Mouse (Mus musculus) erythroid progenitor cell, adult 5-6 weeks (primary cell): Measurements from ENCODE around the gene Zfp639. TPM values are rescaled to one million over a fixed set of nuclear protein-coding genes. Genes with fewer than 3 reads are reported as not detected.

Experiments
- ATAC-seq: replicated peaks from 2 replicates; pipeline ENCODE4 v1.8.0; 2016; ENCODE audit warnings: moderate number of reproducible peaks, mild to moderate bottlenecking, moderate TSS enrichment, inconsistent platforms; ENCODE audit not compliant: poor library complexity, low FRiP score, severe bottlenecking
- total RNA-seq, 2 experiments: library from RNA; stranded (forward) in 1 of 2; stranded (reverse) in 1 of 2; fragments of 150-400 nt in 1 of 2; fragments of 186-747, 209-891 nt in 1 of 2; gene quantifications; 2 replicates each; pipeline versions ENCODE4 v1.2.3 to v1.2.4; 2015 to 2017; ENCODE audit warnings: low replicate concordance in 2 of 2

Gene Zfp639
- total RNA-seq, 2 experiments from 2014 or later = 18.3 to 46.1 TPM

DNA sequence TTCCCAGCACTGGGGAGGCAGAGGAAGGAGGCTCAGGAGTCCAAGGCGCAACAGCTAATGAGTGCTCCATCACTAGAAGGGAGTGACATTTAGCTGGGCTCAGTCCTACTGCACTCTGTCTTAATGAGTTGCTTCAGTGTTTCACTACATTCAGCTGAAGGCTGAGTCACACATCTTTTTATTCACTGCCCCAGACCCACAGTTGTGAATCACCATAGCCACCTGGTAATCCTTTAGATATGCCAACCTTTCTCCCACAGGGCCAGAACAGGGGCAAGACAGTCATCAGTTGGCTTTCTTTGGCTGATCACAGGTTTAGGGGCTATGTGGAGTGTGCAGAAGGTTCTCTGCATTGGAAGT lies 13.4 kb upstream of the Zfp639 start:
- ATAC-seq = no peak

DNA sequence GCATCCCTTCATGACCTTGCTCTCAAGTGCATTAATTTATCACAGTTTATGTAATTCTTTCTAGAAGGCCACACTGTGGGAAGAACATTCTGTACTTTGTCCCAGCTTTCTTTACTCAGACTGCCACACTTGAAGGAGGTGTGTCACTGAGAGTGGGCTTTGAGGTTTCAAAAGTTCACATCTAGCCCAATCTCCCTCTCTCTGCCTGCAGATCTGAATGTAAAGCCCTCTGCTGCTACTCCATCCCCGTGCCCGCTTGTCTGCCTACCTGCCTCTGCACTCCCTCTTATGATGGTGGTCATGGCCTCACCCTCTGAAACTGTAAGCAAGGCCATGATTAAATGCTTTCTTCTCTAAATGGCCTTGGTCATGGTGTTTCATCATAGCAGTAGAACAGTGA lies 9.7 kb upstream of the Zfp639 start:
- ATAC-seq = no peak

DNA sequence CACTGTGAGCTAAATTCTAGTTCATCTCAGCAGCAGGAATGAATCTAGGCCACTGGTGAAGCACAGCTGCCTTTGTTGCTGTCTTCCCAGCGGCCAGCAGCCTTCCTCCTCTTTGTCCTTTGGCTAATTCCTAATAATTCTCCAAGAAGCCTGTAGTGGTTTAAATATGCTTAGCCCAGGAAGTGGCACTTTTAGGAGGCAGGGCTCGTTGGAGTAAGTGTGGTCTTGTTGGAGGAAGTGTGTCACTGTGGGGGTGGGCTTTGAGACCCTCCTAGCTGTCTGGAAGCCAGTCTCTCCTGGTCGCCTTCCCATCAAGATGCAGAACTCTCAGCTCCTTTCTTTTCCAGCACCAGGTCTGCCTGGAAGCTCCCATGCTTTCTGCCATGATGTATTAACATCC lies 4.2 kb upstream of the Zfp639 start:
- ATAC-seq = no peak

DNA sequence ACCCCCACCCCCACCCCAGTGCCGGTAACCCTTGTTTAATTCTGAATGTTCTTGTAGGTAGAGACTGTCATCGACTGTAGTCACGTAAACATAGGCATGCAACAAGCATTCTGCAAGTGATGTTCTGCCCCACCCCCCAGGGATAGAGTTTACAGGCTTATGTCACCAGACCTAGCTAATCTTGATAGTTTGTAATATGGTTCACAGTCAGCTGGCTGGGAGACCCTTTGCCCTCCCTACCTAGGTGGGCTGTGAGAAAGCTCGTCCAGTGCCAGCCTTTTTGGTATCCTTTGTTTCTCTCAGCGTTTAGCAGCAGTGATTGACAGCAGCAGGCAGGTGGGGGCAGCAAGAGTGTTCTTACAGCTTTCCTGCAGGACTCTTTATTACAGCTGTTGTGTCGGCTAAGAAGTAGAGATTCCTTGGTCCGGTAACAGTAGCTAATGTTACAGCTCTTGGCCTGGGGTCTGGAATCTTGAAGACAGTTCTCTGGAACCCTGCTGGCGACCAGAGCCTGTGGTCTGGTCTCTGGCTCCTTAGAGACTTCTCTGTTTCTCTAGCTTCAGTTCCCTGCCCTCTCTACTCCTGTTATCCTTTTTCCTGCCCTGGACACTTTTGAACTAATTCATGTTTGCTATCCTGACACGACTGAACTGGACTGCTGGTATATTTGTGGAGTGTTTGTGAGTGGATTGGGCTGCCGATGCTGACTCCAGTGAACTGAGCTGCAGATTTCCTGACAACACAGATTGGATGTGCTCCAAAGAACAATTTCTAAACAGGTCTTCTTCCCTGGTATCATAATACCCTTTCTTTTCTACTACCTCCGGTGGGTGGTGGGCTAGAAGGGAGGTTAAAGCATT lies 3.5 kb upstream of the Zfp639 start:
- no peak for ATAC-seq

DNA sequence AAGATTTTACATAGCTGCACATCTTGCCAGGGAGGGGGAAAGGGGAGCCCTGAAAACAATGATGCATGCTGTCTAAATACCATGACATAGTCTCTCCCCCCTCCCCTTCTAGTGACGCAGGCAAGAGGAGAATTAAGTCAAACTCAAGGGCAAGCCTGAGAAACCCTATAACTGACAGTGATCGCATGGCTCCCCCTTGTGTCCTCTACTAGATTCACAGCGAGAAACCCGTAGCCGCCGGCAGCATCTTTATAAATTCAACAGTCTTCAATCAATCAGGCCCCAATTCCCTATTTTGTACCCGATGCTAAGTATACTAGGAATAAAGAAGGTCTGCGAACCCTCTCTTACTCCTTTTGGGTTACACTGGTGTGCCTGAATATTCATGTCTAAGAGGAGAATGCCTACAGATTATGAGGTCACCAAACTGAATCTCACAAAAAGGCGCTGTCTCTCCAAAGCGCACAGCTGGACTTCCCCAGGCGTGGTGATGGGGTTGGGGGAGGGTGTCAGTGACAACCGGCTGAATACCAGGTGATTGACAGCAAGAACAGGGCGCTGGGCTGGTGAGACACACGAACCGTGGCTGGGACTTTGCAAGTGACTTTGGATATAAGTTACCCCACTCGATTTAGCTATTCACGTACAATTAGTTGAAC lies 1.3 kb upstream of the Zfp639 start:
- no peak for ATAC-seq

DNA sequence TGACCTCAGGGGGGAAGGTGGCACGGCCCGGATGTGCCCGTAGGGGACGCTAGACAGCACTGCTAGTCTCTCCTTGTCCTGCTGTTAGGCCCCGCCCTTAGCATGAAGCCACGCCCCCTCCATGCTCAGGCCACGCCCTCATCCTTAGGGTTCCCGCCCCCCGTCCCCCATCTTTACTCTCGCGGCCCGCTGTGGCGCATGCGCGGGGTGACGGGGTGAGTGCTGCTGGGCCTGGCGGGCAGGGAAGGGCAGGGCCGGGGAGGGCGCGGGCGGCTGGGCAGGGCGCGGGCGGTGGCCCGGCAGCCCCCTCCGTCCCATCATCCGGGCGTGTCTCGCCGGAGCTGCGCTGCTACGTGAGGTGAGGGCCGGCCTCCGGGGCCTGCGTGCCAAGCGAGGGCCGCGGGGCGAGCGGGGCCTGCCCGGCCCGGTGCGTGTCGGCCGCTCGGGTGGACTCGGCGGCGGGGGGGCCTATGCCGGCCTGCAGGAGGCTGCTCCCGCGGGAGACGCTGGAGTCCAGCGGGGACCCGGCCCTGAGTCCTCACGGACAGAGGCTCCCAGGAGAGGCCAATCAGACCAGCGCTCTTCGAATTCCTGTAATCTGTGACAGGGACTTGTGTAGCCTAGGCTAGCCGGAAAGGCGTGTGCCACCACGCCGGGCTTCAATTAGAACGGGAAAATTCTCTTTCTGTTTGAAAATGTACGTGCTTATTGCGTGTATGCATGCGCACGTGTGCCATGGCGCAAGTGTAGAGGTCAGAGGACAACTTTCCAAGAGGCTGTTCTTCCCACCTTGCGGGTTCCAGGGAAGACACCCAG lies 524 bp downstream of the Zfp639 start:
- ATAC-seq = peak; percentile 82

DNA sequence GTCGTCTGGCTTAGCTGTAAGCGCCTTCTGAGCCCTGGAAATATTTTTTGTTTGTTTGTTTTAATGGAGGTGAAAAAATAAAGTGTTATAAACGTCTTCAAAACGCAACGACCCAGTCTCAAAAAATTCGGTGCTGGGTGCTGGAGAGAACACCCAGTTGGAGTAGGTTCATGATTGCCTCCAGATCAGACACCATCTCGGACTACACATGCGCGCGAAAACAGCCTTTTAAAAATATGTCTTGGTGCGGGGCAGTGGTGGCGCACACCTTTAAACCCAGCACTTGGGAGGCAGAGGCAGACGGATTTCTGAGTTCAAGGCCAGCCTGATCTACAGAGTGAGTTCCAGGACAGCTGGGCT lies 1.1 kb downstream of the Zfp639 start:
- no peak for ATAC-seq

DNA sequence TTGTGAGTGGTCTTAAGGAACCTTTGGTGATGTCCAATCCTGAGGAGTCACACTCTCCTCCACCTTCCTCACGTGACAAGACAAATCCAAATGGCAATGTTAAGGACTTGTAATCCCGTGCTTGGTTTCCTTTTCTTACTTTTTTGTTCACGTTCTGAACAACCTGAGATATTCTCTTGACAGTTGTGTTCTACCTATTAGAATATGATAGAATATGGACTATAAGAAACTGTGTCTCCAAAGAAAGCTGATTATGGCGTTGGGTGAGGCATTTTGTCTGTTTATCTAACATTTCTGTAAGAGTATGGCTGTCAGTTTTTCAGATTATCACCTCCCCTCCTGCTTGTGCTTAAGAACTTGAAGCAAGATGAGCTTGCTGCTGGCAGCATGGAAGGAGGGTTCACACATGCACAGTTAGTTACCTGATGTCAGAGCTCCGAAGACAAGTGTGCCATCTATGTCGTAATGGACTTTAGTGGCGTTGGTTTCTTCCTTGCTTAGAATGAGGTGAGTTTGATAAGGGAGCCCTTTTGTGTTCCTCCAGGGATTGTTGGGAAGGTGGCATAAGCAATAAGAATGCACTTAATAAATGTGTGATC lies 2.7 kb downstream of the Zfp639 start:
- no peak for ATAC-seq

DNA sequence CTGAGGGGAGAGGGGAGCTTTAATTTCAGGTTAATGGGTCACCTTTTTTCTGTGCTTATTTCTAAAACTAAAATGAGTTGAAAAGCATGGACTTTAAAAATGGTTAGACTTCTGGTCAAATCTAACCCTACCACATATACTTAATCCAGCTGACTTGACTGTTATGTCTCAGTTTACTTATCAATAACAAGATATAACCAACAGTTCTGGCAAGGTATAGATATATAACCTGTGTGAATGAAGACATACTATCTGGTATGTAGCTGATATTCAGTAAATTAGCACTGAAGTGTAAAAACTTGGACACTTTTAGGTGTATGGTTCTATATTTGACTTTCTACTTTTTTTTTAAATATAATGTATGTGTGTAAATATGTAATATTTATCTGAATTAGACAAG lies 3.5 kb downstream of the Zfp639 start:
- ATAC-seq = no peak

DNA sequence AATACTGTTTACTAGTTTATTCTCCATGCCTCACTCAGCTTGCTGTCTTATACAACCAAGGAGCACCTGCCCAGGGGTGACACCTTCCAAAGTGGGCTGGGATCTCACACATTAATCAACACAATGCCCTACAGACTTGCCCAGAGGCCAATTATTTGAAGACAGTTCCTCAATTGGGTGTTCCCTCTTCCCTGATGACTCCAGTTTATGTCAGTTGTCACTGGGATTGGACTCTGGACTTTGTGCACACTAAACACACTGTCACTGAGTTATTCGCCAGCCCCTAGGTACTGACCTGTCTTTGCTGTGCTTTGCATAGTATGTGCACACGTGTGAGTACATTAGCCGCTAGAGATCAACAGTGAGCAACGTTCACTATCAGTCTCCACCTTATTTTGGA lies 17.1 kb downstream of the Zfp639 start:
- ATAC-seq = no peak

DNA sequence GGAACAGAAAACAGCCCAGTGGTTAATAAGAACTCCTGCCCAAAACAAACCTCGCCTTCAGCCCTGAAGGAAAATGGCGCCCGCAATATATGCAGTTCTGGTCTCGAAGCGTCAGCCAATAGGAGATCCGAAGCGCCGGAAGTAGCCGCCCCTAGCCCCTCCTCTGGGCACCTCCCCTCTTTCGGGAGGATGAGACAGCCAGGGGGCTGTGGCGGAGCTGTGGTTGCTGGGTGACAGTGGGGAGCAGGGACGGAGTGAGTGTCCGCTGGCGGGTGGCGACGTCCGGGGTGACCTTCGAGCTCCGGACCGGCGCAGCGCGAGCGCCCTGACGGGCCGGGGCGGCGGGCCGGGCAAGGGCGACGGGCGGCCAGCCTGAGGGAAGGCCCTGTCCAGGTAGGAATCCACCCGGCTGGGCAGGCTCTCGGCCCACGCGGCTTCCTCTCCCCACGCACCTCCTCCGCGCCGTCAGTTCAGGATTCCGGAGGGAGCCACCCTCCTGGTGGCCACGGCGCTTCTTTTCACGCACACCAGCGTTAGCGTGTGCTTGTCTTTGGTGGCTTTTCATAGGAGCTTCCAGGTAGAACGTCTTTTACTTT lies 19.3 kb downstream of the Zfp639 start, which contains the start of gene Mfn1:
Mfn1 (plus strand) TSS at position 163 of the 596 bp plus-strand sequence.
- peak; percentile 98 for ATAC-seq

DNA sequence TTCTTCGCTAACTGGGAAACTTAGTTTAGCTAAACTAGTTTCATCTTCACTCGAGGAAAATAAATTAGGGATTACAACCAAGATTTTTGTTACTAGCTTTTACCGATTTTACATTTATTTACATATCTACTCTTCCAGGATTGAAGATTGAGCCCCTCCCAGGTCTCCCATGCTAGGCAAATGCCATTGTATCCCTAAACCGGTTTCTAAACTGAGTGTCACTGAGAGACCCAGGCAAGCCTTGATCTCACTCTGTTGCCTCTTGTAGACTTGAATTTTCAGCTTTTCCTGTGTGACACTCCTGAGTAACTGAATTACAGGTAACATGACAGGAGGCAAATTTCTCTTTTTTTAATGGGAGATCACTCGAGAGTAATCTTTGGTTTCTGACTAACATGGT lies 20.0 kb downstream of the Zfp639 start:
- no peak for ATAC-seq

DNA sequence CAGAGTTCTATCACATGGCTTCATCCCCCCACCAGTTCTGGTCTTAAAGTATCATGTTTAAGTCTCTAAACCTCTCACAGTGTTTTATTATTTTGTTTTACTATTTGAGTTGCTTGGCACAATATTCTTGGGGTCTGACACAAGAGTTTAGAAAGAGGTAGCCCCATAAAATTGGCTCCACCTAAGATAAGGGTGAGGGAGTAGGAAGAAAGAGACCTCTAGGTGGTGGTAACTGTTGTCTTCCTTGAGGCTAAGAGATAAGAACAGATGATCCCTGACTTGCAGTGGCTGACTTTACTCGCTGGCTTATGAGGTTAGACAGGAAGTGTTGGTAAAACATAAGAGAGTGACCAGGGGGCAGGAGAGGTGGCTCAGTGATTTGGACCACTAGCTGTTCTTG lies 25.6 kb downstream of the Zfp639 start:
- ATAC-seq = 0 out of 2 replicates have a peak, but pooled peaks have one; percentile 54

DNA sequence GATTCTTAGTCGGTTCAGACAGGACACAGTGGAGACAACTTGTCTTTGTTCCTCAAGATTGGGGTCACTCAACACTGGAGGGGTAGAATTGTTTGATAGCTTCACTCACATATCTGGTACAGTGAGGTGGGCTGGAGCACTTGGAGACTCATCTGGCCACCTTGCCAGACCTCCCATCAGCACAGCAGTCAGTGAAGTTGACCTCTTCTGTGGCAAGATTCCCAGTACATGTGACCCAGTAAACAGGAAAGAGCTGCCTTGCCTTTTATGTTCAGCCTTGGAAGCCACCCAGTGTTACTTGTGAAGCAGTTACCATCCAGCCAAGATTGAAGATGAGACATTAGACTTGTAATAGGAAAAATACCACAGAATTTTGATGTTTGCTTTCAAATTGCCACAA lies 27.5 kb downstream of the Zfp639 start:
- ATAC-seq = no peak

DNA sequence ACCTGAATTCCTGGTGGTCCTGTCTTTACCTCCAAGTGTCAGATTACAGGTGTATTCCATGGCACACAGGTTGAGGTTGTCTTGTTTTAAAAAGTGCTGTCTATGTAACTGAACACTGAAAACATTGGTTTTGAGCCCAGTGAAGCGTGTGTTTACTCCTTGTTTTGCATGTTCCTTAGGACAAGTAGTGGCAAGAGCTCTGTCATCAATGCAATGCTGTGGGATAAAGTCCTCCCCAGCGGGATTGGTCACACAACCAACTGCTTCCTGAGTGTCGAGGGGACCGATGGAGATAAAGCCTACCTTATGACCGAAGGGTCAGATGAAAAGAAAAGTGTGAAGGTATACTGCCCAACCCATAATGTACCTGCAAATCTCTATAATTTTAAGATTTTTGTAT lies 28.0 kb downstream of the Zfp639 start:
- no peak for ATAC-seq

DNA sequence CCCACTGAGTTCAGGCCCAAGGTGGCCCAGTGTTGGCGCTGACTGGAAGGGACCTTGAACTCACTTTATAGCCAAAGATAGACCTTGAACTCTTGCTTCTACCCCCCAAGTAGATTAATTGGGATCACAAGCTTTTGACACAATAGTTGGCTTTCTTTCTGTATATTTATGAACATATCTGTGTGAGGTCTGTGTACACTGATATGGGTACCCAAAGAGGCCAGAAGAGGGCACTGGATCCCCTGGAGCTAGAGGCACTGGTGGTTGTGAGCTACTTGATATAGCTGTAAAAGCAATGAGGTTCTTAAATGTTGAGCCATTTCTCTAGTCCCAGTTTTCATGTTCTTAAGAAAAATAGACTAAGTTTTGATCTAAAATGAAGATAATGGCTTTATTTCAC lies 43.0 kb downstream of the Zfp639 start:
- ATAC-seq = no peak

DNA sequence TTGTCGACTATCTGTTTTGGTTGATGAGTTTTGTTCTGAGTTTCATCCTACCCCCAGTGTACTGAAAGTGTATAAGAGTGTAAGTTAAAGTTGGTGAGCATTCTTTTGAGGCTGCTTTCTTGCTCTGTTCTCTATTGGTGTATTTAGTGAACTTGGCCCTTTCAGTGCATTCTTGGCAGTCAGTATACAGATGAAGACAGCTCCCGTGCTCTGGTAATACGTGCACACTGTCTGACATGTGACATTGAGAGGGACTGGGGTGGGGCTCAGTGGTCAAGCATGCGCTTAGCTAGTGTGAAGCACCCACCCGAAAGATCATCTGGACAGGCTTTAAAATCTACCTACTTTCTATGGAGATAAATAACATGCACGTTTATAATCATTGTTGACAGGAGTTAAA lies 53.3 kb downstream of the Zfp639 start:
- ATAC-seq = no peak
